Mouse (Mus musculus): Measurements from ENCODE around the gene Gm14440.
"Not testable (repeated sequence)": the region's sequence is repeated elsewhere in the genome, so short reads cannot be mapped to it uniquely, and the experiment has no call there.

Gm14440 gene

GRCm38 (mm10) chr2:175274825-175275224, at the start of gene Gm14440:
Gm14440 (plus strand) TSS chr2:175275125.
- not testable (repeated sequence) for DNase-seq
